Mouse (Mus musculus): ENCODE measurements around the gene Gpr132. TPM values are rescaled to one million over a fixed set of nuclear protein-coding genes. Genes with fewer than 3 reads are reported as not detected.

The Gpr132 gene
- polyA plus RNA-seq, 1 experiment from 2014 or later, result 0.32 TPM

Other genes starting within 250 kb of the Gpr132 start
- gene Adssl1, start 248.2 kb downstream of the Gpr132 start, polyA plus RNA-seq (2016; fragmentation: Nextera tagmentation; extraction: Ambion mirVana), result 5.2 and 5.6 TPM in 2 replicates
- 126 and 137 TPM in 2 replicates for gene Siva1, start 223.5 kb downstream of the Gpr132 start, polyA plus RNA-seq (2016; fragmentation: Nextera tagmentation; extraction: Ambion mirVana)
- 76.6 and 81.8 TPM in 2 replicates for gene Akt1, start 193.3 kb downstream of the Gpr132 start, polyA plus RNA-seq (2016; fragmentation: Nextera tagmentation; extraction: Ambion mirVana)
- gene Zbtb42, start 189.4 kb downstream of the Gpr132 start, polyA plus RNA-seq (2016; fragmentation: Nextera tagmentation; extraction: Ambion mirVana), result 1.0 and 1.2 TPM in 2 replicates
- gene Cep170b, start 147.8 kb downstream of the Gpr132 start, polyA plus RNA-seq (2016; fragmentation: Nextera tagmentation; extraction: Ambion mirVana), result 5.0 and 5.2 TPM in 2 replicates
- gene Pld4, start 107.6 kb downstream of the Gpr132 start, polyA plus RNA-seq (2016; fragmentation: Nextera tagmentation; extraction: Ambion mirVana), result 7.9 and 8.0 TPM in 2 replicates
- gene Ahnak2, start 65.6 kb downstream of the Gpr132 start, polyA plus RNA-seq (2016; fragmentation: Nextera tagmentation; extraction: Ambion mirVana), result 0.13 and 0.23 TPM in 2 replicates
- 1.1 and 1.2 TPM in 2 replicates for gene Clba1, start 59.3 kb downstream of the Gpr132 start, polyA plus RNA-seq (2016; fragmentation: Nextera tagmentation; extraction: Ambion mirVana)
- gene Cdca4, start 38.8 kb downstream of the Gpr132 start, polyA plus RNA-seq (2016; fragmentation: Nextera tagmentation; extraction: Ambion mirVana), result 82.0 and 86.0 TPM in 2 replicates
- gene Jag2, start 61.5 kb upstream of the Gpr132 start, polyA plus RNA-seq (2016; fragmentation: Nextera tagmentation; extraction: Ambion mirVana), result 0.57 and 0.64 TPM in 2 replicates
- gene Nudt14, start 73.9 kb upstream of the Gpr132 start, polyA plus RNA-seq (2016; fragmentation: Nextera tagmentation; extraction: Ambion mirVana), result 21.4 and 21.7 TPM in 2 replicates
- 9.2 and 10.1 TPM in 2 replicates for gene Btbd6, start 108.3 kb upstream of the Gpr132 start, polyA plus RNA-seq (2016; fragmentation: Nextera tagmentation; extraction: Ambion mirVana)
- 46.2 and 47.1 TPM in 2 replicates for gene Brf1, start 132.5 kb upstream of the Gpr132 start, polyA plus RNA-seq (2016; fragmentation: Nextera tagmentation; extraction: Ambion mirVana)
- 8.3 and 9.6 TPM in 2 replicates for gene Pacs2, start 146.3 kb upstream of the Gpr132 start, polyA plus RNA-seq (2016; fragmentation: Nextera tagmentation; extraction: Ambion mirVana)
- gene Tex22, start 206.3 kb upstream of the Gpr132 start, polyA plus RNA-seq (2016; fragmentation: Nextera tagmentation; extraction: Ambion mirVana), result not detected in 2 replicates
- gene Mta1, start 230.1 kb upstream of the Gpr132 start, polyA plus RNA-seq (2016; fragmentation: Nextera tagmentation; extraction: Ambion mirVana), result 7.2 and 7.7 TPM in 2 replicates

Measured in liver, embryonic 12.5 days (tissue).